Mouse (Mus musculus) embryonic fibroblast, embryonic 13.5 days (primary cell): Measurements from ENCODE around the gene Kctd10.

Experiments used
- CTCF ChIP-seq: IDR thresholded peaks from 2 replicates; pipeline ENCODE4 v1.5.1; 2011; ENCODE audit warnings: mild to moderate bottlenecking, control low read depth, low read length, moderate library complexity, borderline replicate concordance; ENCODE audit not compliant: insufficient read depth
- POLR2A ChIP-seq: IDR thresholded peaks from 2 replicates; pipeline ENCODE4 v1.6.1; 2011; ENCODE audit warnings: low read depth, mild to moderate bottlenecking, control low read depth, low read length, moderate library complexity

DNA sequence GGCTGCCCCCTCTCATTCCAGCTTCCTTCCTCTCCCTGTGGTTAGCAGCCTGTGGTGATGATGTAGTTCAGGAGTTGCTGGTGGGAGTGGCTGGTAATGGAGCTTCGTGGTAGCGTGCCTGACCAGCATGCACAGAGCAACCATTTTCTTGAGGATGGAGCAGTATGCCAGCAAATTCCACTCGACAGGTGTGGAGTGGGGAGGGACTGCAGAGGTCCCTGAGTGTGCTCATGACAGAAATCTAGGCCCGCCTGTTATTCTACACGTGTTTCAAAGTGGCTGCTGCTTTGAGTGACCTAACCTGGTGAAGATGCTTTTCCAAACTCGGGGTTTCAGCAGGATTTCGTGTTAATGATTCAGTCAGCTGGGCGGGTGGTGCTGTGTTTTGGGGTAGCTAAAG lies 4.1 kb upstream of the Kctd10 start:
- TF ChIP-seq POLR2A (no peak), CTCF (no peak)
